Mouse (Mus musculus) megakaryocyte-erythroid progenitor cell, adult 5-6 weeks (primary cell): ENCODE results near the gene Ppp1r36. TPM values are rescaled to one million over a fixed set of nuclear protein-coding genes. Genes with fewer than 3 reads are reported as not detected.

Source experiments
- ATAC-seq: replicated peaks from 2 replicates; pipeline ENCODE4 v1.8.0; 2016; ENCODE audit warnings: mild to moderate bottlenecking, inconsistent platforms; ENCODE audit not compliant: severe bottlenecking, poor library complexity, low FRiP score, low TSS enrichment
- total RNA-seq, 2 experiments: library from RNA; stranded (forward) in 1 of 2; stranded (reverse) in 1 of 2; fragments of 200-1000, 215-1000 nt in 1 of 2; fragments of >200 nt in 1 of 2; fragmentation: Nextera tagmentation in 1 of 2; gene quantifications; 2 replicates each; pipeline ENCODE4 v1.2.3; 2014 to 2017

Ppp1r36 gene
- total RNA-seq, 2 experiments from 2014 or later = not detected

- ATAC-seq = peak; percentile 95
Measured at GRCm38 (mm10) chr12:76391595-76392271, 25.6 kb upstream of the Ppp1r36 start.

DNA sequence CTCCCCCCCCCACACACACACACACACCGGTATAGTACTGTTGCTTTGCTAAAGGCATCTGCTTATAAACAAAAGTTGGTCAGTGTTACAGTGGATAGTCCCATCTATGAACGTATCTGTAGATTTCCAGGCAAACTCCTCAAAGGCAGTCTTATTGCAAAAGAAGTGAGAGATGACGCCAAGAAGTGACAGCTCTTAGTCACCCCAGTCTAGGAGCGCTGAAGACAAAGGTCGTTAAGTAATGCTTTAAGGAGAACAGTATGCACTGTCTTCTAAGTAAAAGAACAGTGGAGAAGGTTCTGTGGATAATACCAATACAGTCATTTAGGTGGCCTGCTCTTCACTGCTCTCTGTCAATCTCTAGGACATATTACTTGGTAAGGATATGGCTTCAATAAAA lies 24.4 kb upstream of the Ppp1r36 start:
- ATAC-seq = no peak

- ATAC-seq = no peak
Measured at GRCm38 (mm10) chr12:76397281-76397680, 20.1 kb upstream of the Ppp1r36 start.

- ATAC-seq = no peak
Measured at GRCm38 (mm10) chr12:76401674-76402073, 15.7 kb upstream of the Ppp1r36 start.

GRCm38 (mm10) chr12:76402991-76403885 lies 14.1 kb upstream of the Ppp1r36 start:
- peak; percentile 64 for ATAC-seq

DNA sequence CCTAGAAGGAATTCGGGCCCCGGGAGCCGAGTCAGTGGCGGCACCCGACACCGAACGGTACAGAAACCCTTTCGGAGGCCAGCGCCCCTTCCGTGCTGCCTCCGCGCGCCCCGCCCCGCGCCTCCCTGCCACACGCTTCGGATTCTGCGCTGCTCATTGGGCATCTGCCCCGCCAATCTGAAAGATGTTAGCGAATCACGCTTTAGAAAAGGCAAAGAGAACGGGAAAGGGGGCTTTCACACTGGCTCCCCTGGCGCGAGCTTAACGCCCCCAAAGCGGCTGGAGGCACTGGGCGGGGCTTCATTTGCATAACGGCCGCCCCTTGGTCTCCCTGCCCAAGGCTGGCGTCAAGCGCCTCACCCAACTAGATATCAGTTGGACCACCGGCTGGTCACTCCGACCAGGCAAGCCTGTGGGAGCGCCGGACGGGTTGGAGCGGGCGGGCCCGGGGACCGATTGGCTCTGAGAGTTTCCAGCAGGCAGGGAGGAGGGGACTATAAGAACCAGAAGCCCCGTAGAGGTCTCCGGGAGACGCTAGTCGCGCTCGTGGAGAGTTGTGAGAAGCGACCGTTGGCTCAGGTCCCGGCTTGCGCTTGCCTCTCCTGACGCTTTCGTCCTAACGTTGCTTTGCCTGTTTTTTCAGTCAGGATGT lies 13.3 kb upstream of the Ppp1r36 start, which contains the start of gene Hspa2:
Gene Hspa2 (plus strand): TSS at position 291 of the 652 bp plus-strand sequence.
- ATAC-seq = peak; percentile 91

DNA sequence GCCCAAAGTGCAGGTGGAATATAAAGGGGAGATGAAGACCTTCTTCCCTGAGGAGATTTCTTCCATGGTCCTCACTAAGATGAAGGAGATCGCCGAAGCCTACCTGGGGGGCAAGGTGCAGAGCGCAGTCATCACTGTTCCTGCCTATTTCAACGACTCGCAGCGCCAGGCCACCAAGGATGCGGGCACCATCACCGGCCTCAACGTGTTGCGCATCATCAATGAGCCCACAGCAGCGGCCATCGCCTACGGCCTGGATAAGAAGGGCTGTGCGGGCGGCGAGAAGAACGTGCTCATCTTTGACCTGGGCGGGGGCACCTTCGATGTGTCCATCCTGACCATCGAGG lies 12.5 kb upstream of the Ppp1r36 start:
- no peak for ATAC-seq

DNA sequence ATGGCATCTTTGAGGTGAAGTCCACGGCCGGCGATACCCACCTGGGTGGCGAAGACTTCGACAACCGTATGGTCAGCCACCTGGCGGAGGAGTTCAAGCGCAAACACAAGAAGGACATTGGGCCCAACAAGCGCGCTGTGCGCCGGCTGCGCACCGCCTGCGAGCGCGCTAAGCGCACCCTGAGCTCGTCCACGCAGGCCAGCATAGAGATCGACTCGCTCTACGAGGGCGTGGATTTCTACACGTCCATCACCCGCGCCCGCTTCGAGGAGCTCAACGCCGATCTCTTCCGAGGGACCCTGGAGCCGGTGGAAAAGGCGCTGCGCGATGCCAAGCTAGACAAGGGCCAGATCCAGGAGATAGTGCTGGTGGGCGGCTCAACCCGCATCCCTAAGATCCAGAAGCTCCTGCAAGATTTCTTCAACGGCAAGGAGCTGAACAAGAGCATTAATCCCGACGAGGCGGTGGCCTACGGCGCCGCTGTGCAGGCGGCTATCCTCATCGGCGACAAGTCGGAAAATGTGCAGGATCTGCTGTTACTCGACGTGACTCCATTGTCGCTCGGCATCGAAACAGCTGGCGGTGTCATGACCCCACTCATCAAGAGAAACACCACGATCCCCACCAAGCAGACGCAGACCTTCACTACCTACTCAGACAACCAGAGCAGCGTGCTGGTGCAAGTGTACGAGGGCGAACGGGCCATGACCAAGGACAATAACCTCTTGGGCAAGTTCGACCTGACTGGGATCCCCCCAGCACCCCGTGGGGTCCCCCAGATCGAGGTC lies 12.0 kb upstream of the Ppp1r36 start:
- no peak for ATAC-seq

DNA sequence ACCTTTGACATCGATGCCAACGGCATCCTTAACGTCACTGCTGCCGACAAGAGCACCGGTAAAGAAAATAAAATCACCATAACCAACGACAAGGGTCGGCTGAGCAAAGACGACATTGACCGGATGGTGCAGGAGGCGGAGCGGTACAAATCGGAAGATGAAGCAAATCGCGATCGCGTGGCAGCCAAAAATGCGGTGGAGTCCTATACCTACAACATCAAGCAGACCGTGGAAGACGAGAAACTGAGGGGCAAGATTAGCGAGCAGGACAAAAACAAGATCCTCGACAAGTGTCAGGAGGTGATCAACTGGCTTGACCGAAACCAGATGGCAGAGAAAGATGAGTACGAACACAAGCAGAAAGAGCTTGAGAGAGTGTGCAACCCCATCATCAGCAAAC lies 11.4 kb upstream of the Ppp1r36 start:
- no peak for ATAC-seq

- no peak for ATAC-seq
Measured at GRCm38 (mm10) chr12:76407184-76407583, 10.2 kb upstream of the Ppp1r36 start.

GRCm38 (mm10) chr12:76409166-76409565 lies 8.2 kb upstream of the Ppp1r36 start:
- no peak for ATAC-seq

- peak; percentile 70 for ATAC-seq
Measured at GRCm38 (mm10) chr12:76415383-76416010, 1.8 kb upstream of the Ppp1r36 start.

- no peak for ATAC-seq
Measured at GRCm38 (mm10) chr12:76418346-76418745, 1.0 kb downstream of the Ppp1r36 start.

- no peak for ATAC-seq
Measured at GRCm38 (mm10) chr12:76425256-76425655, 7.9 kb downstream of the Ppp1r36 start.

- no peak for ATAC-seq
Measured at GRCm38 (mm10) chr12:76427546-76427945, 10.2 kb downstream of the Ppp1r36 start.

DNA sequence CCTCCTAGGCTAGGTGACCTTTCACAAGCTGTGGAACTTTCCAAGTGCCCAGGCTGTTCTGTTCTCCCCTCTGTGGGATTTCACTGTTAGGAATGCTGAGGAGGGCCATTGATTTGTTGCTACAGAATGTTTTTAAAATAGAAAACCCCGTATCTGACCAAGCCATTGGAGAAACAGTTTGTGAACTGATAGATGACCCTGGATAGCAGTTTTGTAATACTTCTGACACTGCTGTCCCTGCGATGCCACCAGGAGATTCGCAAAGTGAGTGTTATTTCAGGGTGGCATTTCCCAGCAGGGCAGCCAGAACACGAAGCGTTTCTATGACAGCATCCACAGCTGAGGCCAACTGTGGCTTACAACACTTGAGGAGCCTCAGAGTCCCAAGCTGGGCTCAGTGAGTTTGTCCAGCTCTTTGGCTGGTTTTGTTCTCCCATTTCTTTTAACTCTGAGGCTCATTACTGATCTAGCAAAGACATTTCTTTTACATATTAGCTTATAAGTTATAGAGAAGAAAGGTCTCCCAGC lies 13.6 kb downstream of the Ppp1r36 start:
- no peak for ATAC-seq

DNA sequence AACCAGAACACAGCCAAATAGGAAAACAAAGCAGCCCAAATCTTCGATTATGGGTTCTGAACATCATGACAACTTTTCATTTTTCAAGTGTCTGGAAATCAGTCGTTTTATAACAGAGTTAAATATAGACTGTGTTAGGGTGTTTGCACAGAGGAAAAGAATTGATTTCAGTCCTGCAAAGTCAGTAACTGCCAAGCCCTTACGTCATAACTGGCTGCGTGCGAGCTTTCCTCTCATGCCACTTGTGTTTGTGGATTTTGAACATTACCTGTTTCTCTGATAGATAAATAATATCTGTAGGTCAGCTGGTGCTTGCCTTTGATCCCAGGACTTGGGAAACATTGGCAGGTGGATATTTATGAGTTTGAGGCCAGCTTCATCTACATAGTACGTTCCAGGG lies 14.1 kb downstream of the Ppp1r36 start:
- no peak for ATAC-seq

- ATAC-seq = no peak
Measured at GRCm38 (mm10) chr12:76434111-76434510, 16.8 kb downstream of the Ppp1r36 start.

DNA sequence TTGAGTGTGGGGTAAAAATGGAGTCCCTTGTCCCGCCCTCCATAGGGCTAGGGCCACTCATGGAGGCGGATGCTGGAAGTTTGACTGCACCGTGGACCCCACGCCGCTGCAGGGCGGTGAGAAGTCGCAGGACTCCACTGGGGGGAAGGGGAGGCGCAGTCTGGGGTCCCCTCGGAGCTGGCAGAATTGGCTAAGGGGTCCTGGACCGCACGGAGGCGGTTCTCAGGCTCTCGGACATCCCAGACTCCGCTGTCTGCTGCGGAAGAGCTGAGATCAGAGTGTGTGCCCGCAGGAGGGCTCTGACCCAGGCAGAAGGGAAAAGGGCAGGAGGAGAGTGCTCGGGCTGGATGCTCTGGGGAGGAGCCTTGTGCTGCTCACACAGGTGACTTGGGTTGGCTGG lies 17.7 kb downstream of the Ppp1r36 start:
- no peak for ATAC-seq
